Mouse (Mus musculus) megakaryocyte, embryonic 14.5 days (primary cell): ENCODE data around the gene Kmt2b.

Experiments
- FLI1 ChIP-seq: IDR thresholded peaks from 2 replicates; pipeline ENCODE4 v1.6.1; 2012; ENCODE audit warnings: low read length, inconsistent platforms, mixed read lengths
- GATA1 ChIP-seq: IDR thresholded peaks from 3 replicates; pipeline ENCODE4 v1.6.1; 2012; ENCODE audit warnings: mixed read lengths, low read length, inconsistent platforms, borderline replicate concordance

- TF ChIP-seq FLI1 (no peak), GATA1 (no peak)
These were observed 64.0 kb downstream of the Kmt2b start for GRCm38 (mm10) chr7:30524487-30524886.
